Mouse (Mus musculus) hindbrain, embryonic 10.5 days (tissue): Measurements from ENCODE around the gene Rgl3. TPM values are rescaled to one million over a fixed set of nuclear protein-coding genes. Genes with fewer than 3 reads are reported as not detected.

ENCODE experiments used
- DNase-seq: peaks from one replicate; pipeline ENCODE4 v3.0.0-alpha.2; 2017; ENCODE audit warnings: low spot score
- H3K27ac ChIP-seq: fragments of 300-500 bp; sonication (generic); 2 replicates; pipeline ENCODE4 v1.5.1; 2016; ENCODE audit warnings: mild to moderate bottlenecking, moderate library complexity
- H3K27me3 ChIP-seq: fragments of 300-500 bp; sonication (generic); 2 replicates; pipeline ENCODE4 v1.6.1; 2016; ENCODE audit warnings: mild to moderate bottlenecking; ENCODE audit not compliant: poor library complexity, insufficient read depth, severe bottlenecking
- H3K36me3 ChIP-seq: fragments of 300-500 bp; sonication (generic); 2 replicates; pipeline ENCODE4 v1.6.1; 2016; ENCODE audit warnings: mild to moderate bottlenecking, moderate library complexity
- H3K4me1 ChIP-seq: fragments of 300-500 bp; sonication (generic); replicated peaks from 2 replicates; pipeline ENCODE4 v1.6.1; 2016; ENCODE audit warnings: mild to moderate bottlenecking
- H3K4me3 ChIP-seq: fragments of 300-500 bp; sonication (generic); 2 replicates; pipeline ENCODE4 v1.5.1; 2016; ENCODE audit warnings: mild to moderate bottlenecking, moderate library complexity
- H3K9me3 ChIP-seq: fragments of 300-500 bp; sonication (generic); 2 replicates; pipeline ENCODE4 v1.6.1; 2016; ENCODE audit warnings: mild to moderate bottlenecking, moderate library complexity
- WGBS: fragments of 180-500 bp; shearing (Covaris S2); methylation state at CpG from one replicate; pipeline ENCODE4 v1.1.7; 2016; 5-methylcytosine and 5-hydroxymethylcytosine counted together
- polyA plus RNA-seq: library from polyadenylated mRNA; unstranded; fragments of >200 nt; fragmentation: Nextera tagmentation; extraction: Ambion mirVana; gene quantifications from 2 replicates; pipeline ENCODE4 v1.2.1, GENCODE M21; 2016

The Rgl3 gene
- polyA plus RNA-seq, 1 experiment from 2014 or later: 3.7 TPM

DNA sequence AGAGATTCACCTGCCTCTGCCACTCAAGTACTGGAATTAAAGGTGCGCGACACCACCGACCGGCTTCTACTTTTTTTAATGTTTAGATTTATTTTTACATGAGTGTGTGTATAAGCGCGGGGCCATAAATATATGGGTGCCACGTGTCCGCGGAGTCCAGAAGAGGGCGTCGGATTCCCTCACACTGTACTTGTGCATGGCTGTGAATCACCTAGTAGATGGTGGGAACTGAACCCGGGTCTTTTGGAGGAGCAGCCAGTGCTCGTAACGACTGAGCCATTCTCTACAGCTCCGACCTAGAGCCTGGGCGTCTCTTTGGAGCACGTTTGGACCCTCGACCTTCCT is 34.0 kb downstream of the Rgl3 start:
- H3K9me3 ChIP-seq: no peaks in the 10 kb centered on the region; the same call in 1 of the 2 replicates
- 3% methylated on average over 18 of the region's 18 CpGs for WGBS
- H3K36me3 ChIP-seq: peaks cover 9% of the 10 kb centered on the region; the same call in 1 of the 2 replicates
- no peak for DNase-seq
- H3K4me3 ChIP-seq: peak overlapping the region; percentile 76
- peaks cover 21% of the 10 kb centered on the region for H3K4me1 ChIP-seq
- peaks cover 19% of the 10 kb centered on the region for H3K27me3 ChIP-seq
- peak overlapping the region; percentile 97 for H3K27ac ChIP-seq

DNA sequence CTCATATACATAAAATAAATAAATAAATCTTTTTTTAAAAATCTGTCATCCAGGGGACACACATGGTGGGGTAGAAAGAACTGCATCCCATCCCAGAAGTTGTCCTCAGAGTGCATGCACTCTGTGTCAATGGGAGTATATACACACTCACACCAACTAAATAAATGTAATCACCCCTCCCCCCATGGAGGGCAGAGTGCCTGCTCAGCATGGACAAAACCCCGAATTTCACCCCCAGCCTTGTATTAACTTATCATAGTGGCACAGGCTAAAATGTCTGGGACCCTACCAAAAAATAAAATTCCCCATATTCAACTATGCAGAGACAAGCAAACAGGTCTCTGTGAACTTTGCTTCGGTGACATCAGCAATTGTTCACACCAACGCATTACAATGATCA is 34.6 kb downstream of the Rgl3 start:
- Histone ChIP-seq H3K27me3 (peaks cover 15% of the 10 kb centered on the region), H3K36me3 (peaks cover 9% of the 10 kb centered on the region; the same call in 1 of the 2 replicates), H3K9me3 (no peaks in the 10 kb centered on the region; the same call in 1 of the 2 replicates), H3K4me3 (peak overlapping the region; percentile 76), H3K4me1 (peaks cover 21% of the 10 kb centered on the region), H3K27ac (no peak overlapping the region)
- DNase-seq: no peak
- 86% methylated on average over 3 of the region's 3 CpGs for WGBS

DNA sequence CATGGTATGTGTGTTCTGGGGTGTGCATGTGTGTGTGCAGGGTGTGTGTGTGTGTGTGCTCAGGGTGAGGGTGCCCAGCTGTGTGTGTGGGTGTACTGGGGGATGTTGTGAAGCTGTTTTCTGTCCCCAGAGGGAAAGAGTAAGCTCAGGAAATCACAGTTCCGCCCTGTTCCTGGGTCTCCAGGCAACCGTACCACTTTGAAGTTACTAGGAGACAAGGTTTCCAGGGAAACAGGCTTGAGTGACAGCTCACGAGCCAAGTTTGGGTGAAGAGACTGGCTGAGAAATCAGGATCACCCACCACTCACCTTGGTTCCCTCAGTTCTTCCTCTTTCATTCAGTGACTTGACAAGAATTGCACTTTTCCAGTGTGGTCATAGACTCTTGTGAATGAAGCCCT is 35.6 kb downstream of the Rgl3 start:
- Histone ChIP-seq H3K4me3 (no peak overlapping the region), H3K27ac (no peak overlapping the region), H3K36me3 (peaks cover 9% of the 10 kb centered on the region; the same call in 1 of the 2 replicates), H3K27me3 (peaks cover 10% of the 10 kb centered on the region), H3K4me1 (peaks cover 21% of the 10 kb centered on the region), H3K9me3 (no peaks in the 10 kb centered on the region; the same call in 1 of the 2 replicates)
- 13% methylated on average over 3 of the region's 3 CpGs for WGBS
- peak; percentile 15 for DNase-seq

DNA sequence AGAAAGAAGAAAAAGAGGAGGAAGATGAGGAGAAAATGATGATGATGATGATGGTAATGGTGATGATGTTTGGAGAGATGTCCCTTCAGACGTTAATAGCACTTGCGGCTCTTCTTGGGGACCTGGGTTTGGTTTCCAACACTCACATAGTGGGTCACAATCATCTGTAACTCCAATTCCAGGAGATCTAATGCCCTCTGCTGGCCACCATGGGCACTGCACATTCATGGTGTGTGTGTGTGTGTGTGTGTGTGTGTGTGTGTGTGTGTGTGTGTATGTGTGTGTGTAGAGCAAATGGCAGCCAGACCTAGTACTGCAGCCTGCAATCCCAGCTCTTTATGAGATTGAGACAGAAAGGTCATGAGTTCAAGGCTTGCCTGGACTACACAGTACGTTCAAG is 37.3 kb downstream of the Rgl3 start:
- Histone ChIP-seq H3K4me1 (peaks cover 30% of the 10 kb centered on the region), H3K27ac (no peak overlapping the region), H3K9me3 (no peaks in the 10 kb centered on the region; the same call in 1 of the 2 replicates), H3K36me3 (no peaks in the 10 kb centered on the region), H3K27me3 (peaks cover 23% of the 10 kb centered on the region), H3K4me3 (no peak overlapping the region)
- WGBS: 78% methylated on average over 3 of the region's 3 CpGs
- no peak for DNase-seq

DNA sequence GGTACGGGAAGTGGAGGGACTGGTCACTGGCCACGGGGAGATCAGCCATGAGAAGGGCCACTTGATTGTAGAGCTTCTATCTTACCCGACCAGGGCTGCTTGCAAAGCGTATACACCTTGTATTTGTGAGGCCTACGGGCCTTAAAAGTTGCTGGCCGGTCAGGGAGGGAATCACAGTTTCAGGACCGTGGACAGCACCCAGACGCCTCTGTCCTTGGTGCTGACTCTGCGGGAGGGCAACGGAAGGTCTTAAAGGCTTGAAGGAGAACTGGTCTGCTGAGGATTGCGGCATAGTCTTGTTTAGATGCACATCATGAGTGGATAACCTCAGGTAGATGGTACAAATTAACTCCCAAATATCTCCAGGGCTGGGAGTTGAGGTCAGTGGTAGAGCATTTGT is 38.9 kb downstream of the Rgl3 start:
- peaks cover 25% of the 10 kb centered on the region for H3K4me1 ChIP-seq
- WGBS: 17% methylated on average over 11 of the region's 11 CpGs
- H3K9me3 ChIP-seq: no peaks in the 10 kb centered on the region; the same call in 1 of the 2 replicates
- DNase-seq: peak; percentile 80
- no peak overlapping the region for H3K27ac ChIP-seq
- no peak overlapping the region for H3K4me3 ChIP-seq
- H3K27me3 ChIP-seq: peaks cover 33% of the 10 kb centered on the region
- no peaks in the 10 kb centered on the region for H3K36me3 ChIP-seq

DNA sequence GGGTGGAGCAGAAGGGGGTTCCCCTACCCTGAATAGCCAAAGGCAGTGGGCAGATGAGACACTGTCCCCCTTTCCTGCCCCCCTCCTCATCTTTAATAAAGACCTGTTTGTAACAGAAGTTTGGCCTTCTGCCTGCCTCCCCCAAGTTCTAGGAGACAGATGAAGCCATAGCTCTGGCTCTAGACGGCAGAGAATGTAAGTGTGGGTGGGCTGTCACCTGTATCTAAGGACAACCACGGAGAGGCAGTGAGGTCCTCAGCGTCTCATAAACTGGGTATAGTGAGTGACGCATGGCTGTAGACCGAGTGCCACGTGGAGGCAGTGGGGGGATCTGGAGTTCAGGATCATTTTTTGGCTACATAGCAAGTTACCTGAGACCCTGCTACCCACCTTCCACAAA is 40.5 kb downstream of the Rgl3 start:
- peaks cover 46% of the 10 kb centered on the region for H3K27me3 ChIP-seq
- no peaks in the 10 kb centered on the region for H3K36me3 ChIP-seq
- H3K4me3 ChIP-seq: no peak overlapping the region
- H3K27ac ChIP-seq: no peak overlapping the region
- H3K9me3 ChIP-seq: no peaks in the 10 kb centered on the region; the same call in 1 of the 2 replicates
- WGBS: 66% methylated on average over 6 of the region's 6 CpGs
- peaks cover 25% of the 10 kb centered on the region for H3K4me1 ChIP-seq
- no peak for DNase-seq

DNA sequence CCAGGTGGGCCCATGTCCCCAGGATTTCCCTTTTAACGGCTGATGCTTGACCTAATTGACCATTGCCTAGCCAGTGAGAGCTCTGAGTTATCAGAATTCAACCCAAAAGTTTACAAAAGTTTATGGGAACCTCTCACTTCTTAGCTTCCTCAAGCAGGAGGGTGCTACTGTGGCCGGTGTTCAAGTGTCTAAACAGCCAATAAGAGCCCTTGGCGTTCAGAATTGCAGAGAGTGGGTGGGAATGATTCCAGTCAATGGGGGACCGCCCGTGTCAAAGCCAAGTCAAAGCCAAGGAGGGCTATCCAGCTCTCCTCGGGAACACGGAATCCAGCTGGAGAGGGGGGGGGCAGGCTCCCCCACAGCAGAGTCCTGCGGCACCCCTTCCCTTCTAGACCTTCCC is 41.1 kb downstream of the Rgl3 start:
- no peaks in the 10 kb centered on the region for H3K36me3 ChIP-seq
- peaks cover 52% of the 10 kb centered on the region for H3K27me3 ChIP-seq
- H3K9me3 ChIP-seq: no peaks in the 10 kb centered on the region; the same call in 1 of the 2 replicates
- WGBS: 58% methylated on average over 8 of the region's 8 CpGs
- no peak overlapping the region for H3K4me3 ChIP-seq
- no peak for DNase-seq
- H3K4me1 ChIP-seq: peaks cover 19% of the 10 kb centered on the region
- no peak overlapping the region for H3K27ac ChIP-seq

DNA sequence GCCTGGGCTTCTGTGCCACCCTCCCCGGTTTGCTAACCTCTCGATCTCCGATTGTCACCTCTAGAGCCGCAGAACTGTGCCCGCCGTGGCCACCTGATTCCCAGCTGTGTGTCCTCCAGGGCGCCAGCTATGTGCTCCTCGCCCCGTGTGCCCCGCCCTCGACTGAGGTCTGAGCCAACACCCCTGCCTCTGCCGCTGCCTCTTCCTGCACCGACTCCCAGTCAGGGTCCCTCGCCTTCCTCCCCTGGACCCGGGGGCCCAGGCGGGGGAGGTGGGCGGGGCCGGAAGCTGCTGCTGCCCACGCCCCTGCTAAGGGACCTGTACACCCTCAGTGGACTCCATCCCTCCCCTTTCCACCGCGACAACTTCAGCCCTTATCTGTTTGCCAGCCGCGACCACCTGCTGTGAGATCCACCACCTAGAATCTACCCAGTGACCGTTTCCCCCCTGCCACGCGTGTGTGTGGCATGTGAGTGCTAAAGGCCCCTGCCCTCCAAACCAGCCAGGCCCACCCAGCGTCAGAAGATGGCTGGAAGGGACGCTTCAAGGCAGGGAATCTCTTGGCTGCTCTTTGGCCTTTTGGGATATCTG is 41.6 kb downstream of the Rgl3 start:
- Histone ChIP-seq H3K27ac (no peak overlapping the region), H3K9me3 (no peaks in the 10 kb centered on the region; the same call in 1 of the 2 replicates), H3K27me3 (peaks cover 54% of the 10 kb centered on the region), H3K4me3 (peak overlapping the region; percentile 36), H3K36me3 (no peaks in the 10 kb centered on the region), H3K4me1 (peaks cover 17% of the 10 kb centered on the region)
- DNase-seq: no peak
- 5% methylated on average over 28 of the region's 28 CpGs for WGBS

DNA sequence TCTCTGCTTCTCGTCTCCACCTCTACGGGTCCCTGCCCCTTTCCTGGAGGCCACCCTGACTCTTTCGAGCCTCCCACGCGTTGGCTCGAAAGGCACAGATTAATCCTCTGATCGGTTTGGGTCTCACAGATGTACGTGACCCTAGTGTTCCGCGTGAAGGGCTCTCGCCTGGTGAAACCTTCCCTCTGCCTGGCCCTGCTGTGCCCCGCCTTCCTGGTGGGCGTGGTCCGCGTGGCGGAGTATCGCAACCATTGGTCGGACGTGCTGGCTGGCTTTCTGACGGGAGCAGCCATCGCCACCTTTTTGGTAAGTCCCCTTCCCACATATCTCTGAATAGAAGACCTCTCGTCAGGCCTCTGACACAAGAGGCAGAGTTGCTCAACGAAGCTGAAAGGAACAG is 45.0 kb downstream of the Rgl3 start:
- DNase-seq: peak; percentile 30
- WGBS: 23% methylated on average over 23 of the region's 23 CpGs
- H3K27me3 ChIP-seq: peaks cover 50% of the 10 kb centered on the region

DNA sequence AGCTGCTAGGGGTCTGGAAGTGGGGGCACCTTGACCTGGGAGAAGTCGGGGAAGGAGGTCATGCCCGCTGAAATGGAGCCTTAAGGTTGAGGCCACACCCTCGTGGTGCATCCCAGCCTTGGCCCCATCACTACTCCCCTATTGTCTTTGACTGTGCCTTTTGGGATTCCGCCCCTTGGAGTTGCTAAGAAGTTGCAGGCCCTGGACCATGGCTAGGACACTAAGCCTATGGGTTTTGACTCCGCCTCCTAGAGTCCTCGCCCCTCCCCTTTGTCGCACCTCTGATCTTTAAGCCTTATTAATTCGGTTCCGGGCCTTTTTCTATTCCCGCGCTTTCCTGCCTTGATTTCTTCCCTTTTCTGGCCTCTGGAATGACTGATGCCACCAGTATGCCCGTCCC is 45.6 kb downstream of the Rgl3 start:
- Histone ChIP-seq H3K27me3 (peaks cover 47% of the 10 kb centered on the region), H3K27ac (no peak overlapping the region), H3K9me3 (no peaks in the 10 kb centered on the region), H3K4me3 (no peak overlapping the region), H3K36me3 (peaks cover 11% of the 10 kb centered on the region), H3K4me1 (peaks cover 17% of the 10 kb centered on the region)
- WGBS: 55% methylated on average over 12 of the region's 12 CpGs
- DNase-seq: no peak

More for the DNA sequence above, 45.0 kb downstream of the Rgl3 start:
- H3K4me1 ChIP-seq: peaks cover 17% of the 10 kb centered on the region
- peaks cover 11% of the 10 kb centered on the region for H3K36me3 ChIP-seq
- no peaks in the 10 kb centered on the region for H3K9me3 ChIP-seq
- H3K27ac ChIP-seq: no peak overlapping the region
- peak overlapping the region; percentile 9; the same call in 1 of the 2 replicates for H3K4me3 ChIP-seq

DNA sequence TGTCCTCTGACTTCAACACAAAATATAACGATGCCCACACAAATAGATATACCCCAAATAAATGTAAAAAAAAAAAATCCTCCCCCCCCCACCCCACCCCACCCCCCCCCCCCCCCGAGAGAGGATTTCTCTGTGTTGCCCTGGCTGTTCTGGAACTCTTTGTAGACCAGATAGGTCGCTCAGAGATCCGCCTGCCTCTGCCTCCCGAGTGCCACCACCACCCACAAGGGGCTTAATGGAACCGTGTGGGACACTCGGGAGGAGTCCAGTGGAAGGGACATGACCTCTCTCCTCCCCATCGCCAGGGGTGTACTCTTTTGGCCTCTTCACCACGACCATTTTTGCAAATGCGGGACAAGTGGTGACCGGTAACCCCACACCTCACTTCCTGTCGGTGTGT is 46.2 kb downstream of the Rgl3 start:
- WGBS: 75% methylated on average over 12 of the region's 12 CpGs
- no peaks in the 10 kb centered on the region for H3K9me3 ChIP-seq
- H3K27me3 ChIP-seq: peaks cover 46% of the 10 kb centered on the region
- H3K36me3 ChIP-seq: peaks cover 11% of the 10 kb centered on the region
- no peak overlapping the region for H3K27ac ChIP-seq
- DNase-seq: no peak
- peaks cover 21% of the 10 kb centered on the region for H3K4me1 ChIP-seq
- H3K4me3 ChIP-seq: no peak overlapping the region

DNA sequence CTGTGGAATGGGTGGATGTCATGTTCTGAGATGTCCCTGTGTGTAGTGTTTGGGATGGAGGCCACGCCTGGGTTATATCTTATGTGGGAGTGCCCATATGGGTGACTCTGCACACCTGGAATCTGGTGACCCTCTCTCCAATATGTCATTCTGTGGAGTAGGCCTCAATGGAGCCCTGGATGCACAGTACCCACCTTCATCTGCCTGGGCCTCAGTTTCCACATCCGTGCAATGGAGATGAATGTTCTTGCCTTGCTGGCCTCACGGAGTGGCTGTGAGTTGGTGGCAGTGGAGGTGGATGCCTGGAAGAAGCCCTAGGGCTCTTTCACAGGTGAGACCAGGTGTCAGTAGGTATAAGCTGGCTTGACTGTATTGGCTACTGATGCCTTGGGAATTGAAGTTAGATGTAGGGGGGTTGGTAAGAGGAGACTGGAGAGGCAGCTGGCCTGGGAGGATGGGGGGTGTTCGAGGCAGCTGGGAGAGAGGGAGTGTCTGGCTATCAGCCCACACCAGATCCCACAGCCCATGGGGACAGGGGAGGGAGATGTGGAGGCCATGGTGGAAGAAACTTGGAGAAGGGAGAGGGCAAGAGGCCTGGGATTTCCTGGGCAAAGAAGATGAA is 50.9 kb downstream of the Rgl3 start:
- WGBS: 89% methylated on average over 4 of the region's 4 CpGs
- DNase-seq: no peak
- Histone ChIP-seq H3K4me3 (peak overlapping the region; percentile 62; the same call in 1 of the 2 replicates), H3K9me3 (no peaks in the 10 kb centered on the region), H3K36me3 (peaks cover 11% of the 10 kb centered on the region), H3K27me3 (peaks cover 25% of the 10 kb centered on the region), H3K4me1 (peaks cover 21% of the 10 kb centered on the region), H3K27ac (no peak overlapping the region)

DNA sequence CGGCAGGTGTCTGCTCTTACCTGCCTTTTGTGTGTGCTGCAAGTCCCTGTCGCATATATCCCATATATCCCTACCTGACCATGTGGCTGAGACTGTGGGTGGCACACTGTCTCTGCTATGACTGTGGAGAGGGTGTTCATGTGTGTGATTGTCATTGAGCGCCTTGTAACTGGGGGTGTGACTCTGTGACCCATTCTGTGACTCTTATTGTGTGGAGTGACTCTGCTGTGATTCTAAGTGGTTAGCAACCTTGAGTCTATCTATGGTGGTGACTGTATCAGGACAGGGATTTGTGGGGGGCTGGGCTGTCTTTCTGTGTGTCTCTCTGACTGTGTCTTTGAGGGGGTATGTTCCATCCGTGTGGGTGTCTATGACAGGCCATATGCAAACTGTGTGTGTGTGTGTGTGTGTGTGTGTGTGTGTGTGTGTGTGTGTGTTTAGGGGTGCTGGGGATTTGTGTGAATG is 51.5 kb downstream of the Rgl3 start:
- no peak for DNase-seq
- WGBS: 75% methylated on average over 4 of the region's 4 CpGs
- Histone ChIP-seq H3K27me3 (peaks cover 28% of the 10 kb centered on the region), H3K4me1 (peaks cover 24% of the 10 kb centered on the region), H3K9me3 (no peaks in the 10 kb centered on the region), H3K27ac (0 out of 2 replicates have a peak overlapping the region, but pooled peaks have one; percentile 85), H3K4me3 (peak overlapping the region; percentile 62), H3K36me3 (peaks cover 11% of the 10 kb centered on the region)
